Mouse (Mus musculus): Measurements from ENCODE around the gene Skiv2l. TPM values are rescaled to one million over a fixed set of nuclear protein-coding genes. Genes with fewer than 3 reads are reported as not detected.

Skiv2l gene
- total RNA-seq, 1 experiment, result 40.5 TPM

DNA sequence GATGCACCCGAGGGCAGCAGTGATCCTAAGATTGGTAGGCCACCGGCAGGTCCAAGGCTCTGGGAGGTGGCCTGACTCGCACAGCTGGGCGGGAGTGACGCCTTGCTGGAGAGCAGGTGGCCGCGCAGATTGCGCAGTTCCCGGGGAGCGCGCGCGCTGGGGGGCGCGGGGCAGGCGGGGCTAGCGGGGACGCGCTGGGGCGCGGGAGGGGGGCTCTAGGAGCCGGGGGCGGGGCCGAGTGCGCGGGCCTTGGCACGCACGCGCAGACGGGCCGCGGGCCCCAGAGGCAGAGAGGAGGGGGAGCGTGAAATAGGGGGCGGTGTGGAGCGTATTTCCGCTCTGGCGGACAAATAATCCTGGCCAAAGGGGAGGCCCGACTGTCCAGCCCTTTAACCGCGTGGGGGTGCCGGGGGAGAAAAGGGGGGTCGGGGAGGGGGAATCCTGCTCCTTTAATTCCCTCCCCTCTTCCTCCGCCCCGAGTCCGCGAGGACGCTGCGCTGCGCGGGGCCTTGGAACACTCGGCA, 44.1 kb upstream of the Skiv2l start:
- peak overlapping the region; percentile 60 for H3K27ac ChIP-seq (ENCODE audit: insufficient read depth, low read depth, low read length, poor library complexity, severe bottlenecking)
- peak overlapping the region; percentile 84 to 92 for H3K4me3 ChIP-seq (ENCODE audit: insufficient read depth in 1 of 2, low read depth in 1 of 2, low read length in 2 of 2, poor library complexity in 1 of 2, severe bottlenecking in 1 of 2)
- H3K9me3 ChIP-seq (ENCODE audit: control insufficient read depth, insufficient read depth, low read depth, low read length), result no peaks in the 10 kb centered on the region
- H3K4me1 ChIP-seq (ENCODE audit: control insufficient read depth in 2 of 2, insufficient read depth in 2 of 2, low read length in 2 of 2, poor library complexity in 1 of 2), result peaks cover 8 to 17% of the 10 kb centered on the region in 2 experiments
- in situ Hi-C loops (cut with MboI; ENCODE audit: low sequenced_read_pairs in 2 of 2, unreplicated experiment in 2 of 2), result no loop called here
- peak overlapping the region; percentile 86 for H3K9ac ChIP-seq (ENCODE audit: insufficient read depth, low read depth, low read length, poor library complexity, severe bottlenecking)
- H3K36me3 ChIP-seq (ENCODE audit: control insufficient read depth, insufficient read depth, low read length, poor library complexity, severe bottlenecking), result peaks cover 4% of the 10 kb centered on the region; the same call in 1 of the 2 replicates
- TF ChIP-seq CHD2 (IDR thresholded peaks at IDR 0.05; ENCODE audit: low read depth, low read length) (no peak), ZNF384 (IDR thresholded peaks at IDR 0.05; ENCODE audit: low read depth, low read length) (no peak), HCFC1 (IDR thresholded peaks at IDR 0.05; ENCODE audit: borderline replicate concordance, insufficient read depth, low read length) (no peak), MAFK (IDR thresholded peaks at IDR 0.05; ENCODE audit: insufficient read depth, low read depth, low read length) (no peak), ZC3H11A (IDR thresholded peaks at IDR 0.05; ENCODE audit: borderline replicate concordance, low read depth, low read length) (no peak)
- peak; percentile 88 for DNase-seq (ENCODE audit: low read depth, low spot score)

GRCm38 (mm10) chr17:34893072-34893824, 43.2 kb upstream of the Skiv2l start:
- H3K4me1 ChIP-seq (ENCODE audit: control insufficient read depth in 2 of 2, insufficient read depth in 2 of 2, low read length in 2 of 2, poor library complexity in 1 of 2), result peaks cover 8 to 17% of the 10 kb centered on the region in 2 experiments
- in situ Hi-C loops (cut with MboI; ENCODE audit: low sequenced_read_pairs in 2 of 2, unreplicated experiment in 2 of 2), result no loop called here

DNA sequence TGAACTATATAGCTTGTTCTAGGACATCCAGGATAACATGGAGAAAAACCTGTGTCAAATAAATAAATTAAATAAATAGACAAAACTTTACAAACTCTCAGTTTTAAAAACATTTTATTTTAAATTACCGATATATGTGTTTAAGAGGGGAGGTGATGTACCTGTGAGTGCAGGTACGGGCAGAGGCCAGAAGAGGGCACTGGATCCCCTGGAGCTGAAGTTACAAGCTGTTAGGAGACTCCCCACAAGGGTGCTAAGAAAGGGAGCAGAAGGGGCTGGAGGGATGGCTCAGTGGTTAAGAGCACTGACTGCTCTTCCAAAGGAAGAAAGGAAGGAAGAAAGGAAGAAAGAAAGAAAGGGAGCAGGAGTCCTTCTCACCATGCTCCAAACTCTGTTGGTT, 41.4 kb upstream of the Skiv2l start:
- no peaks in the 10 kb centered on the region for H3K9me3 ChIP-seq (ENCODE audit: control insufficient read depth, insufficient read depth, low read depth, low read length)
- peaks cover 1 to 15% of the 10 kb centered on the region in 2 experiments; a peak in 3 of 4 replicates for H3K4me1 ChIP-seq (ENCODE audit: control insufficient read depth in 2 of 2, insufficient read depth in 2 of 2, low read length in 2 of 2, poor library complexity in 1 of 2)
- TF ChIP-seq HCFC1 (IDR thresholded peaks at IDR 0.05; ENCODE audit: borderline replicate concordance, insufficient read depth, low read length), result no peak
- TF ChIP-seq MAFK (IDR thresholded peaks at IDR 0.05; ENCODE audit: insufficient read depth, low read depth, low read length), result no peak
- TF ChIP-seq CHD2 (IDR thresholded peaks at IDR 0.05; ENCODE audit: low read depth, low read length), result no peak
- TF ChIP-seq ZNF384 (IDR thresholded peaks at IDR 0.05; ENCODE audit: low read depth, low read length), result no peak
- no peak for TF ChIP-seq ZC3H11A (IDR thresholded peaks at IDR 0.05; ENCODE audit: borderline replicate concordance, low read depth, low read length)
- peaks cover 3% of the 10 kb centered on the region; the same call in 1 of the 2 replicates for H3K36me3 ChIP-seq (ENCODE audit: control insufficient read depth, insufficient read depth, low read length, poor library complexity, severe bottlenecking)
- DNase-seq (ENCODE audit: low read depth, low spot score), result no peak
- in situ Hi-C loops (cut with MboI; ENCODE audit: low sequenced_read_pairs in 2 of 2, unreplicated experiment in 2 of 2), result no loop called here
- no peak overlapping the region for H3K27ac ChIP-seq (ENCODE audit: insufficient read depth, low read depth, low read length, poor library complexity, severe bottlenecking)
- no peak overlapping the region for H3K4me3 ChIP-seq (ENCODE audit: insufficient read depth in 1 of 2, low read depth in 1 of 2, low read length in 2 of 2, poor library complexity in 1 of 2, severe bottlenecking in 1 of 2)
- H3K9ac ChIP-seq (ENCODE audit: insufficient read depth, low read depth, low read length, poor library complexity, severe bottlenecking), result no peak overlapping the region

More at GRCm38 (mm10) chr17:34893072-34893824, 43.2 kb upstream of the Skiv2l start:
- Histone ChIP-seq H3K4me3 (ENCODE audit: insufficient read depth in 1 of 2, low read depth in 1 of 2, low read length in 2 of 2, poor library complexity in 1 of 2, severe bottlenecking in 1 of 2) (peak overlapping the region in 1 of 2 experiments; percentile 61; a peak in 1 of 4 replicates), H3K9me3 (ENCODE audit: control insufficient read depth, insufficient read depth, low read depth, low read length) (no peaks in the 10 kb centered on the region), H3K36me3 (ENCODE audit: control insufficient read depth, insufficient read depth, low read length, poor library complexity, severe bottlenecking) (peaks cover 4% of the 10 kb centered on the region; the same call in 1 of the 2 replicates), H3K27ac (ENCODE audit: insufficient read depth, low read depth, low read length, poor library complexity, severe bottlenecking) (peak overlapping the region; percentile 5; the same call in 1 of the 2 replicates), H3K9ac (ENCODE audit: insufficient read depth, low read depth, low read length, poor library complexity, severe bottlenecking) (peak overlapping the region; percentile 56; the same call in 1 of the 2 replicates)
- TF ChIP-seq ZNF384 (IDR thresholded peaks at IDR 0.05; ENCODE audit: low read depth, low read length) (no peak), MAFK (IDR thresholded peaks at IDR 0.05; ENCODE audit: insufficient read depth, low read depth, low read length) (no peak), HCFC1 (IDR thresholded peaks at IDR 0.05; ENCODE audit: borderline replicate concordance, insufficient read depth, low read length) (no peak), ZC3H11A (IDR thresholded peaks at IDR 0.05; ENCODE audit: borderline replicate concordance, low read depth, low read length) (no peak), CHD2 (IDR thresholded peaks at IDR 0.05; ENCODE audit: low read depth, low read length) (no peak)
- DNase-seq (ENCODE audit: low read depth, low spot score), result no peak

GRCm38 (mm10) chr17:34890074-34890743, 40.2 kb upstream of the Skiv2l start:
- H3K9ac ChIP-seq (ENCODE audit: insufficient read depth, low read depth, low read length, poor library complexity, severe bottlenecking), result peak overlapping the region; percentile 44
- in situ Hi-C loops (cut with MboI; ENCODE audit: low sequenced_read_pairs in 2 of 2, unreplicated experiment in 2 of 2), result no loop called here
- DNase-seq (ENCODE audit: low read depth, low spot score), result no peak
- H3K27ac ChIP-seq (ENCODE audit: insufficient read depth, low read depth, low read length, poor library complexity, severe bottlenecking), result peak overlapping the region; percentile 23
- TF ChIP-seq ZNF384 (IDR thresholded peaks at IDR 0.05; ENCODE audit: low read depth, low read length), result no peak
- no peak for TF ChIP-seq ZC3H11A (IDR thresholded peaks at IDR 0.05; ENCODE audit: borderline replicate concordance, low read depth, low read length)
- TF ChIP-seq MAFK (IDR thresholded peaks at IDR 0.05; ENCODE audit: insufficient read depth, low read depth, low read length), result no peak
- no peak for TF ChIP-seq CHD2 (IDR thresholded peaks at IDR 0.05; ENCODE audit: low read depth, low read length)
- 0 out of 2 replicates have a peak, but pooled peaks have one; percentile 39 for TF ChIP-seq HCFC1 (IDR thresholded peaks at IDR 0.05; ENCODE audit: borderline replicate concordance, insufficient read depth, low read length)
- H3K4me1 ChIP-seq (ENCODE audit: control insufficient read depth in 2 of 2, insufficient read depth in 2 of 2, low read length in 2 of 2, poor library complexity in 1 of 2), result peaks cover 1 to 9% of the 10 kb centered on the region in 2 experiments; a peak in 3 of 4 replicates
- H3K9me3 ChIP-seq (ENCODE audit: control insufficient read depth, insufficient read depth, low read depth, low read length), result no peaks in the 10 kb centered on the region
- peak overlapping the region; percentile 31 to 41; a peak in 2 of 4 replicates for H3K4me3 ChIP-seq (ENCODE audit: insufficient read depth in 1 of 2, low read depth in 1 of 2, low read length in 2 of 2, poor library complexity in 1 of 2, severe bottlenecking in 1 of 2)
- H3K36me3 ChIP-seq (ENCODE audit: control insufficient read depth, insufficient read depth, low read length, poor library complexity, severe bottlenecking), result no peaks in the 10 kb centered on the region

Measured in ES-E14 (cell line).